Mouse (Mus musculus): ENCODE measurements around the gene Dis3l2.
A peak's percentile ranks its signal among the peaks of the same experiment; 100 is the strongest.

Dis3l2 gene

DNA sequence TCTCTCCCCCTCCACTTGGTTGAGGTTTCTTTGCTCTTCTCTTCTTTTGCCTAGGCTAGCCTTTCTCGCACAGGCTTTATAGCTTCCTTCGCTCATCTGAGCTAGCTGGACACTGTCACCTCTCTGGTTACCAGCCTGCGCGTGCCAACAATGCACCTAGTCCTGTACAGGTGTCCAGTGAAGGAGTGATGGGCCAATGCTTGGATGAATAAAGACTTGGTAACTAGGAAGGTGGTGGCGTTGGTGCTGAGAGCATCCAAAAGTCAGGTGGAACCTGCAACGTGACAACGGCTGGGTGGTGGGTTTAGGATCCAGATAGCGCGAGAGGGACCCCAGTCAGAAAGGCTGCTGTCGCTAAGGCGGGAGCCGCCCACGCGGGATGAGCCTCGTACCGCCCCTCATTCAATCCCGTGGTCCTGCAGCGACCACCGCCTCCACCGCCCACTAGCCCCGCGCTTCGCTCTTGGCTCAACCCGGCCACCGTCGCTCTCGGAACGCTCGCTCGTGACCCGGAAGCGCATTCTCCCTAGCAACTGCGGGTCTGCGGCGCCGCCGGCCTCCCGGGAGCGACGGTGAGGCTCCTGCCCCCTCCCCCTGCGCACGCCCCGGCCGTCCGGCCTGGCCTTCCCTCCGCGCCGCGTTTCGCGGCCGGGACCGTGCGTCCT lies at the start of gene Dis3l2:
Gene Dis3l2, plus strand, starts transcription at position 509 of the 665 bp plus-strand sequence.
- DNase-seq (ENCODE audit: low spot score in 2 of 2), result peak; percentile 77 to 82

GRCm38 (mm10) chr1:86657071-86657470 lies 46.5 kb upstream of the Dis3l2 start:
- DNase-seq (ENCODE audit: low spot score in 2 of 2), result peak in 1 of 2 experiments; percentile 24

DNA sequence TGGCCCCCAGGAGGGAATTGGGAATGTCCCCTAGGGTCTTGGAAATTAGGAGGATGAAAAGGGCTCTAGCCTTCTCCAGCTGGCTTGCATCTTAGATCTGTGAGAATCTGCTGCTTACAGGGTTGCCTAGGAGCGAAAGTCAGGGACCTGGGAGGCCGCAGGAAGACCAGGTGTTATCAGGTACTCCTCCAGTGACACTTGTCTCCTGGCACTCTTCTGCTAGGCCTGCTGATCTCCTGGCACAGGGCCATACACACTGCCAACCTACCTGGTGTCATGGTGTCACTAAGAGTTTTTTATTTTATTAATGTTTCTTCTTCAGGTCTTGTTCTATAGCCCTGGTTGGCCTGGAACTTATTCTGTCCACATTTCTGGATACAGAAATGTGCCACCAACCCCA lies 38.5 kb upstream of the Dis3l2 start:
- DNase-seq (ENCODE audit: low spot score in 2 of 2), result no peak

GRCm38 (mm10) chr1:86669552-86670273 lies 33.9 kb upstream of the Dis3l2 start:
- DNase-seq (ENCODE audit: low spot score in 2 of 2), result peak; percentile 53 to 72

- DNase-seq (ENCODE audit: low spot score in 2 of 2), result peak; percentile 35 to 65
Observed at GRCm38 (mm10) chr1:86670279-86671038, 33.1 kb upstream of the Dis3l2 start, which contains the start of gene Nppc. Gene Nppc (minus strand): TSS chr1:86670571.

GRCm38 (mm10) chr1:86674385-86674784 lies 29.2 kb upstream of the Dis3l2 start:
- DNase-seq (ENCODE audit: low spot score in 2 of 2), result no peak

GRCm38 (mm10) chr1:86675126-86675525 lies 28.5 kb upstream of the Dis3l2 start:
- no peak for DNase-seq (ENCODE audit: low spot score in 2 of 2)

GRCm38 (mm10) chr1:86677624-86678023 lies 26.0 kb upstream of the Dis3l2 start:
- no peak for DNase-seq (ENCODE audit: low spot score in 2 of 2)

- DNase-seq (ENCODE audit: low spot score in 2 of 2), result no peak
Observed at GRCm38 (mm10) chr1:86678667-86679066, 24.9 kb upstream of the Dis3l2 start.

DNA sequence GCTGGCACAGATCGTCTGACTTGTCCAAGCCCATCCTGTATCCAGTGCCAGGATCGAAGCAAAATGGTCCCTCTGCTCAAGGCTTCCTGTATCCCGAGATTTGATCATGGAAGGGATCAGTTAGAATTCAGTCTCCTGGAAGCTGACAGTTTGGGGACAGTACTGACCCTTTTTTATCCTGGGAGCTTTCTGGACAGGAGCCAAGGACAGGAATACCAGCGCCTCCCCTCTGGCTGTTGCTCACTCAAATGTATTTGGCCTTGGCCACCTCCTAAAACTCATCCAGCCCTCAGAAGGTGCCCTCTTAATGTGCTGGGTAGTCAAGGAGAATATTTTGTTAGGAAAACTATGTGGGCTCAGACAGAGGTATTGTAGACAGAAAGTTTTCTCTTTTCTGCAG lies 16.4 kb upstream of the Dis3l2 start:
- no peak for DNase-seq (ENCODE audit: low spot score in 2 of 2)

DNA sequence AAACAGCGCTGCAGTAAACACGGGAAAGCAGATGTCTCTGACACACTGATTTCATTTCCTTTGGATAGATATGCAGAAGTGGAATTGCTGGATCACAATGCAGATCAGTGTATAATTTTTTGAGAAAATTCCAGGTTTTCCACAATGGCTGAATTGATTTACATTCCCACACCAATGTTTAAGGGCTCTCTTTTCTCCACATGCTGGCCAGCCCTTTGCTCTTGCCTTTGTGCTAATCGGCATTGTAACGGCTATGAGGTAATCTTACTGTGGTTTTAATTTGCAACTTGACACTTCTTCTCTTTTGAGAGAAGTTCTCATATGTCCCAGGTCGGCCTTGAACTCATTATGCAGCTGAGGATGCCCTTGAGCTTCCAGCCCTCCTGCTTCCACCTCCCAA lies 12.6 kb upstream of the Dis3l2 start:
- no peak for DNase-seq (ENCODE audit: low spot score in 2 of 2)

GRCm38 (mm10) chr1:86696948-86697347 lies 6.7 kb upstream of the Dis3l2 start:
- DNase-seq (ENCODE audit: low spot score in 2 of 2), result no peak

- DNase-seq (ENCODE audit: low spot score in 2 of 2), result peak; percentile 21 to 35
Observed at GRCm38 (mm10) chr1:86698721-86699120, 4.9 kb upstream of the Dis3l2 start.

GRCm38 (mm10) chr1:86699346-86700136 lies 4.1 kb upstream of the Dis3l2 start:
- no peak for DNase-seq (ENCODE audit: low spot score in 2 of 2)

DNA sequence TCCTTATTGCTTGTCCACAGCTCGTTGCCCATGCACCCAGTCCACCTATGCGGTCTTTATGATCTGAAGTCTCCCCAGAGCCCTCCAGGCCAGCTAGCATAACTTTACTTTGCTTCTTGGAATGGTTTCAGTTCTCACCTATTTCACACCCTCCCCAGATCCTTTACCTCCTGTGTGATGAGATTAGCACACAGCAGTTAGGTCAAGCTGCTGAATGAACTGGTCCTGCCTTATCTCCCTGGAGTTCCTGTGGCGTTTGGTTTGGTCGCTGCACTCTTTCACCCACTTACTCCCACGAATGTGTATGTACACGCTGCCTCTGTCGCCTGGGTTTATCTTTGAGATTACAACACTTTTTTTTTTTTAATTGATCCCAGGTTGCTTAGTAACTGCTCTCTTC lies 3.2 kb upstream of the Dis3l2 start:
- no peak for DNase-seq (ENCODE audit: low spot score in 2 of 2)

GRCm38 (mm10) chr1:86703965-86704326 lies 338 bp downstream of the Dis3l2 start:
- no peak for DNase-seq (ENCODE audit: low spot score in 2 of 2)

DNA sequence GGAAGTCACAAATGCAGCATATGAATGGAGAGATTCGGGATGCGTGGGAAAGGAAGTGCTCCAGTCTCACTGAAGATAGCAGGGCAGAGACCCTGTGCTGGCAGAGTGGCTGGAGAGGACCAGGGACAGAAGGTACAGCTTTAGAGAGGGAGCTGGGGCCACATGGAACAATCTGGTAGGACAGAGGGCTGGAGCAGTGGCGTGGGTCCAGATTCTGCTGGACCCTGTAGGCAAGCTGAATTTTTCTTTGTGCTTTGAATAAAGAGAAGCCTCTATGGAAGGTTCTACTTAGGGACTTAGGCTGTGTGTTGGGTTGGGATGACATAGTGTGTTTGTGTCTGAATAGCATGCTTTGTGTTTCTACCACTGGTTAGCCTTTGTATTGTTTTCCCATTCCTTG lies 1.9 kb downstream of the Dis3l2 start:
- DNase-seq (ENCODE audit: low spot score in 2 of 2), result no peak

GRCm38 (mm10) chr1:86709546-86709945 lies 5.9 kb downstream of the Dis3l2 start:
- no peak for DNase-seq (ENCODE audit: low spot score in 2 of 2)

GRCm38 (mm10) chr1:86712045-86712444 lies 8.4 kb downstream of the Dis3l2 start:
- DNase-seq (ENCODE audit: low spot score in 2 of 2), result no peak

GRCm38 (mm10) chr1:86713054-86713453 lies 9.4 kb downstream of the Dis3l2 start:
- DNase-seq (ENCODE audit: low spot score in 2 of 2), result no peak

DNA sequence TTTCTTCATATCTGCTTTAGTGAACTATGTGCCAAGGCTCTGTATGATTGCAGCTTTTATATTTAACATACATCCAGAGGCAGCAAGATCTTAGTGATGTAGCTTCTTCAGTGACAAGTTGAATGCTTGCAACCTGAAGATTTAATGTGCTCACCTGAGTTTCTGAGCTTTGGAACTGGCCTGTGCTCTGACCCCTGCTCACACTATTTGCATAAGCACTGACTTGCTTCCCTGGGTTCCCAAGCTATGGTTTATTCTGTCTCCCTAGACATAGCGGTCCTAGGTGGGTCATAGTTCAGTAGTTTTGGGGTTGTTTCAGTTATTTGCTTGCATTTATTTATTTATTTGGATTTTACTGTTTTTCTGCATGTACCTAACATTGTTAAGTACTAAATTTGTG lies 14.6 kb downstream of the Dis3l2 start:
- DNase-seq (ENCODE audit: low spot score in 2 of 2), result no peak

DNA sequence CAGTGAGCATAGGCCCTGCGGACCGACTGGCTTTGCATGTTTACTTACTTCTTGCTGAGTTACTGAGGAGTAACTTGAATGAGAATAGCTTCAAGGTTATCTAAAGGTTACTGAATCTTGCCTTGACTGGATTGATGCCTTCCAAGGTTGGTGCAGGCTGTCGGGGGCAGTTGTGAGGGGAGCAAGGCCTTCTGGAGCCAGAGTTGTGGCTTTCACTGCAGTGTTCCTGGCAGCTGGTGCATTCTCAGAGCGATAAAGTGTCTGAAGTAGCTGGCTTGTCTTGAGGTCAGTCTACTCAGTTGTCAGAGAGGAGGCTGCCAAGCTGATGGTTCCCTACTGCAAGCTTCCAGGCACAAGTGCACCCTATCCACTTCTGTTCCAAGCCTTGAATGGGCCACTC lies 15.8 kb downstream of the Dis3l2 start:
- no peak for DNase-seq (ENCODE audit: low spot score in 2 of 2)

Data from urinary bladder, postnatal 36 days (tissue).